Mouse (Mus musculus) heart, postnatal 10 days (tissue): ENCODE measurements at regions not wholly inside any gene's neighbourhood (a gene's known extent, or its start where the extent isn't known, plus 50 kb on each side); places are given as distances from the start of the nearest gene placed in this dataset.
A peak's percentile ranks its signal among the peaks of the same experiment; 100 is the strongest.

Experiments
- DNase-seq, 2 experiments: peaks; one replicate each; pipeline ENCODE4 v3.0.0; 2021
- intact Hi-C: fragments of 180-260 bp; cut with DNase I; formaldehyde crosslinking; loops from one replicate; pipeline ENCODE4 v1.15.1; 2025

DNA sequence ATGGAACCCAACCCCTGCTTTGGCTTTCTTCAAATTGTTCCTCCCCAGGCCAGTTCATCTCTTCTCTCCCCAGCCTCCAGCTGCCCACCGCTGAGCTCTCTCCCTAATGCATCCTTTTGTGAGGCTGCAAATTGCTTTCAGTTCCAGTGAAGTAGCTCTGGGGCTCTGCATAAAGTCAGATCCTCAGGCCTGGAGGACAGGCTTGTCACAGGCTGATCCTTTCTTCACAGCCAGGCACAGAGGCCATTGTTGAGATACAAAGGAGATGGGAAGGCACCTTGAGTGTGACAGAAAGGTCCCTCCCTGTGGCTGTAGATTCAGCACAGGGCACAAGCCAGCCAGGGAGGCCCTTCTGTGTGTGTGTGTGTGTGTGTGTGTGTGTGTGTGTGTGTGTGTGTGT lies 135.9 kb downstream of the Matn1 start:
- DNase-seq = no peak
- intact Hi-C loops = no loop called here

GRCm38 (mm10) chr4:131083405-131083804 lies 139.2 kb downstream of the Matn1 start:
- intact Hi-C loops = no loop called here
- no peak for DNase-seq

DNA sequence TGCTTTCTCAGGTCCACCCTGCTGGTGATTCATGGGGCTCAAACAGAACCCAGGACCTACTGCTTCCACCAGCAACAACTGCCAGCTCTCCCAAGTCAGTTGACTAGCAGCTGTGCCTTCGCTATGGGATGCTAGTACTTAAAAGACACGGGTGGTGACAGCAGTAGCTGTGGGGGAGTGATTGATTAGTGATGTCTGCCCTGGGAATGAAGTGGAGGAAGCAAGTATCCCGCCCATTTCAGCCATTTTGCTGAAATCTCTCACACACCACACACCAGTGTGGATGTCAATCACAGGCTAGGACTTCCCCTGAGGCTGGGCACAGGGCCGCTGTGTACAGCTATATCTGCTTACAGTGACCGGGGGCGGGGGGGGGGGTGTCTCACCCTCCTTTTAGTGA lies 153.2 kb downstream of the Matn1 start:
- DNase-seq = no peak
- intact Hi-C loops = no loop called here

- intact Hi-C loops = no loop called here
Observed at GRCm38 (mm10) chr4:131100093-131100795, 156.1 kb downstream of the Matn1 start.

DNA sequence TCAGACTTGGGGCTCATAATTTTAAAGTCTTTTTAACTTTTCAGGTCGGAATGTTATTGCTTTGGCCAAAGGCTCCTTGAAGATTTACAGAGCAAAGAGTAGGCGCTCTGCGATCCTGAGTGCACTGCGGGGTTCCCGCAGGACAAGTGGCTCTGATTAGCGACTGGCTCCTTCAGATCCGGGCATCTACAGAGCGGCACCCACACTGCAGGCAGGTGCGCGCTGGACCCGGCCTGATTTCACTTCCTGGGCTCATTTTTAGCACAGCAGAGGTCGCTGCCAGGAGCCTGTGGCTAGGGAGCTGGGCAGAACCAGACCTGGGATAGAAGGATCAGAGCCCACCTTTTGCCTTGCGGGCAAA lies 156.6 kb downstream of the Matn1 start:
- intact Hi-C loops = no loop called here
- DNase-seq = no peak

More at GRCm38 (mm10) chr4:131100093-131100795, 156.1 kb downstream of the Matn1 start:
- DNase-seq = no peak

- intact Hi-C loops = no loop called here
- no peak for DNase-seq
Observed at GRCm38 (mm10) chr4:131102163-131102562, 158.0 kb downstream of the Matn1 start.

GRCm38 (mm10) chr4:131107127-131107857 lies 163.1 kb downstream of the Matn1 start:
- intact Hi-C loops = no loop called here
- DNase-seq = no peak

DNA sequence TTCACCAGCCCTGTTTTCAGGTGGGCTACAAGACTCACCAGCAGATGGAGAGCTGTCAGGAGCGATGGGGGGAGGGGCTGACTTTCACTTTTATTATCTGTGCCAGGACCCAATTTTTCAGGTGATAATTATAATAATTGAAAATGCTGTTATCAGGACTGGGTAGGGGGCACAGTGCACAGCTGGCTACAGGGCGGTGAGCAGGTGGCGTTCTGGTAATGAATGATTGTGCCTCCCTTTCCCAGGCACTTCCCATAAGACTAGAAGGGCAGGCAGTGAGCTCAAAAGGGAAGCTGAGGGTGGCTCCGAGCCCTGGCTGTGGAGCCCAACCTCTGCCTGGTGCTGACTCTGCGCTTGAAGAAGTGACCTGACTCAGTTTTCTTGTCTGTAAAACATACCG lies 168.4 kb downstream of the Matn1 start:
- intact Hi-C loops = no loop called here
- DNase-seq = no peak

- DNase-seq = no peak
- intact Hi-C loops = no loop called here
Observed at GRCm38 (mm10) chr4:131113727-131114303, 169.6 kb downstream of the Matn1 start.

DNA sequence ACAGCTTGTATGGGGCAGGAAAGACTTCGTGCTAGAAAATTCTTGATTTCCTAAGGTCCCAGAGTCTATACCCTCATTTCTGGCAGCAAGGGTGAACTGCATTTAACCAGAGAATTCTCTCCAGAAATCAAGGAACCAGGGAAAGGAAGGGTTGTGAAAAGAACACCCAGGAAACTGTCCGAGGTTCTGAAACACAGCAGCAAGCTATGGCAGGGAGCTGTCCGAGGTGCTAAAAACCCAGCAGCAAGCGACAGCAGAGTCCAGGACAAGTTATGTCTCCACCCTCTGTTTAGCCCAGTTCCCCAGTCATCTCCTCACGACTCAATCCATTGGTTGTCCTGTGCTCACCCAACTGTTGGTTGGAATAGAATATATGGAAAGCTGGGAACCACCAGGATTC lies 171.1 kb downstream of the Matn1 start:
- intact Hi-C loops = no loop called here
- DNase-seq = peak; percentile 85 to 90

DNA sequence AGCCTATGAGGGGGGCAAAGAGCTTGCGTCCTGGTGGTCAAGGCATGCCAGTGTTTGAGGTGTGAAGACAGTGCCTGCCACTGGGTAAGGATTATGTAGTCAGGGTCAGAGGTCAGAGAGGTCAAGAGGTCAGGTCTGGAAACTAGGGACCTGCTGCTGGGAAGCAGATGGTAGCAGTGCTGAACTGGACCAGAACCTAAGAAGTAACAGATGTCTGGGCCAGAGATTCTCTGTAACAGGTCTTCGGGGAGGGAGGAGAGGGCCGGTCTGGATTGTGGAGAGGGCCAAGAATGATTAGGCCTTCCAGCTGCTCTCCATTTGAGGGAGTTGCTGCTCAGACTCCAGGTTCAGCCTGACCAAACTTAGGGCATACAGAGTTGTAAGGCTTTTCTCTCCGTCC lies 174.4 kb downstream of the Matn1 start:
- intact Hi-C loops = no loop called here
- no peak for DNase-seq

GRCm38 (mm10) chr4:131119621-131120020 lies 175.4 kb downstream of the Matn1 start:
- intact Hi-C loops = no loop called here
- no peak for DNase-seq

GRCm38 (mm10) chr4:131120680-131121079 lies 176.5 kb downstream of the Matn1 start:
- intact Hi-C loops = no loop called here

GRCm38 (mm10) chr4:131125975-131126374 lies 181.8 kb downstream of the Matn1 start:
- intact Hi-C loops = no loop called here

More at GRCm38 (mm10) chr4:131120680-131121079, 176.5 kb downstream of the Matn1 start:
- DNase-seq = no peak

GRCm38 (mm10) chr4:131126901-131127300 lies 182.7 kb downstream of the Matn1 start:
- intact Hi-C loops = no loop called here
- no peak for DNase-seq

More at GRCm38 (mm10) chr4:131125975-131126374, 181.8 kb downstream of the Matn1 start:
- DNase-seq = no peak

- DNase-seq = no peak
- intact Hi-C loops = no loop called here
Observed at GRCm38 (mm10) chr4:131128646-131129045, 184.5 kb downstream of the Matn1 start.

- intact Hi-C loops = no loop called here
Observed at GRCm38 (mm10) chr4:131132201-131132600, 188.0 kb downstream of the Matn1 start.

GRCm38 (mm10) chr4:131132781-131133180 lies 188.6 kb downstream of the Matn1 start:
- no peak for DNase-seq
- intact Hi-C loops = no loop called here

More at GRCm38 (mm10) chr4:131132201-131132600, 188.0 kb downstream of the Matn1 start:
- DNase-seq = no peak

DNA sequence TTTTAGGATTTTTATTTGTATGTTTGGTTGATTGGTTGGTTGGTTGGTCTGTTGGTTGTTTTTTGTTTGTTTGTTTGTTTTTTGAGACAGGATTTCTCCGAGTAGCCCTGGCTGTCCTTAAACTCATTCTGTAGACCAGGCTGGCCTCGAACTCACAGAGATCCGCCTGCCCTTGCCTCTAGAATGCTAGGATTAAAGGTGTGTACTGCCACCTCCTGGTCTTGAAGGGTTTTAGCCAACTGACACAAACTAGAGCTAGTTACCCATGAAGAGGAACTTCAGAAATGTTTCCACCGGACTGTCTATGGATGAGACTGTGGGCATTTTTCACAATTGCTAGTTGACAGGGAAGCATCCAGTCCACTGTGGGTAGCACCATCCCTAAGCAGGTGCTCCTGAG lies 191.7 kb downstream of the Matn1 start:
- DNase-seq = no peak
- intact Hi-C loops = no loop called here

GRCm38 (mm10) chr4:131138891-131139290 lies 194.7 kb downstream of the Matn1 start:
- DNase-seq = no peak
- intact Hi-C loops = no loop called here

DNA sequence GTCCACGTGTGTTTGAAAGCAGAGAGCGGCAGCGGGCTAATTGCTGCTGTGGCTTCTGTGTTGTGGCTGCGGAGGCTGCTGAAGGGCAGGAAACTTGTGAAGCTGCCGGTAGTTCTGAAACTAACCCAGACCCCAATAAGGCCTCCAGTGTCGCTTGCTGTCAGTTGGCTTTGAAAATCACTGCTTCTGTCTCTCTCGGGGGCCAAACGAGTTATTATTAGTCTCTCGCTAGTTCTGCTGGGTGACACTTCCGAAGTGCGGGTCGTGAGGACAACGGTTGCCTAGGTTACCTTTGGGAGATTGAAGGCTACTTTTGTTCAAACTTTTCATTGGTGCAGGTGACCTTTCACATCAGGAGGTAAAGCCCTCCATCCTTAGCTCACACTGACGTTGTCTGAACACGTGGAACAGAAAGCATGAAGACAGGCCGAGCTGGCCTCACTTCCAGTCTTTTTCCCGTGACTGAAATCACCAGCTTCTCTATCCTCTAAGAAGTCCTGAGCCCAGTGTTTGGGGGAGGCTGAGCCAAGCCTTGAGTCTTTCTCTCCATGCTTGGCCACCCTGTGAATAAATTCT lies 197.8 kb downstream of the Matn1 start:
- intact Hi-C loops = no loop called here
- DNase-seq = no peak

GRCm38 (mm10) chr4:131145507-131145906 lies 201.3 kb downstream of the Matn1 start:
- intact Hi-C loops = no loop called here
- no peak for DNase-seq
